Mouse (Mus musculus) layer of hippocampus, postnatal 25 days (tissue): Measurements from ENCODE around the gene Hck. TPM values are rescaled to one million over a fixed set of nuclear protein-coding genes. Genes with fewer than 3 reads are reported as not detected.

Source experiments
- DNase-seq, 2 experiments: peaks; one replicate each; pipeline ENCODE4 v3.0.0; 2022; ENCODE audit warnings: mixed read lengths in 2 of 2, low spot score in 1 of 2; ENCODE audit errors: extremely low spot score in 1 of 2
- total RNA-seq, 2 experiments: library from RNA; stranded (reverse); gene quantifications; 2 replicates each; pipeline ENCODE4 v1.2.3; 2021

Gene Hck
- total RNA-seq, 2 experiments from 2014 or later, result 1.6 to 1.8 TPM

DNA sequence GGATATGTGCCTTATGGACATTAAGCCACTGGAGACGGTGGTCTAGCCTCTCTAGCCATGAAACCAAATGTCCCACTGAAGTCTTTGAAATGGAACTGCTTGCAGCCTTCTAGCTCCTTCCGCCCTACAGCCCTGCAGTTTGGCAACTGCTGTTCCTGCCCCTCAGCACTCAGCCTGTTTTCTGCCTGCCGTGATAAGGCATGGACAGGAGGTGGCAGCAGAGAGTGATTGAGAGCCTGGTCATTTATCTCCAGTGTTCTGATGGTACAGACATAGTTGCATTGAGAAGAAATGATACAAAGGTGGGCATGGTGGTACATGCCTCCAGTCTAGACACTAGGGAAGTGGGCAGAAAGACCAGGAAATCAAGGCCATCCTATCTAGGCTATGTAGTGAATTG is 39.4 kb downstream of the Hck start:
- DNase-seq, result peak; percentile 53 to 76

DNA sequence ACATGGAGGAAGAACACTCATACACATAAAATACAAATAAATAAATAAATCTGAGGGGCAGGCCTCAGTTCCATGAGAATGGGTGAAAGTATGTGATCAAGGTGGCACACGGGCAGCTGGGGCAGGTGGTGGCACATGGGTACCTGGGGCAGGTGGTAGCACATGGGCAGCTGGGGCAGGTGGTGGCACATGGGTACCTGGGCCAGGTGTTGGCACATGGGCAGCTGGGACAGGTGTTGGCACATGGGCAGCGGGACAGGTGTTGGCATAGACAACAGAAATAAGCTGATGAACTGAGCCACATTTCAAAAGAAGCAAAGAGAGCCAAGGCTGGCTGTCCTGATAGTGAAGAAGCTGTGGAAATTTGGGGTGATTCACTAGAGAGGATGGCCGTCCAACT is 41.5 kb downstream of the Hck start:
- DNase-seq, result no peak

DNA sequence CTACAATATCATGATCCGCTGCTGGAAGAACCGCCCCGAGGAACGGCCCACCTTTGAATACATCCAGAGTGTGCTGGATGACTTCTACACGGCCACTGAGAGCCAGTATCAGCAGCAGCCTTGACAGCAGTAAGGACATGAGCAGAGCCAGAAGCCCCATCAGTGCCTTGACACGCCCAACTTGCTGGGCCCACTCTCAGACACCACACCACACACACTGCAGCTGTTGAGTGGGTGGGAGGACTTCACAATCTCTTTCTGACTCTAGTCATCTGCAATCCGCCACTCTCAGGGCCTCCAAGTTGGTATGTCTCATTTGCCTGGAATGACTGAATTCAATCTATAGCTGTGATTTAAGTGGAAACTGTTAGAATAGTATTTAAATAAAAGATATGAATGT is 42.8 kb downstream of the Hck start:
- DNase-seq, result no peak

DNA sequence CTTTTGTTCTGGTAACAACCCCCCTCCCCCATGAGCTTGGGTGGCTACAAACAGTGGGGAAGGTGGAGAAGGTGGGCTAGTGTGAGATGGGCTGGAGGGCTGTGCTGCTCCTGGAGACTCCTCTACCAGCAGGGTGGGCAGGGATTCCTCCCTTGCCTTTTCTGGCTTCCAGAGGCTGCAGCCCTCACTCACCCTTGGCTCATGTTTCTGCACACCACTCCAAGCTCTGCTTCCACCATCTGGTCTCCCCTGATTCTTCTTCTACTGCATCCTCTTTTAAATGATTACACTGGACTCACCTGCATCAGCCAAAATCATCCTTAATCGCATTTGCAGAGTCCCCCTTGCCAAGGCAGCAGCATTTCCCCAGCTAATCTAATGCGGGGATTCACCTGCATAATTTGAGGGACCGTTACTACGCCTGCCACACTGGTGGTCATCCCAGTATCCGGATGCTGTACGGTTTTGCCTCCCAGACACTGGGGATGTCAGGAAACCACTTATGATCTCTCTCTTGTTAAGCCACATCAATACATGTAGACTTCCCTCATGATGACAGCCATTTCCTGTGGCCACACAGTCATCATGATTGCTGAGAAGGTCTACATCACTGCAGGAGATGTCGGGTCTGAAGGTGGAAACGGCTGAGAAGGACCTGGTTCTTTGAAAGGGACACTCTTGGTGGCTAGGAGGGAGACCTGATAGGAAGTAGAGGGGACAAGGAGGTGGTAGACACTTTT is 43.8 kb downstream of the Hck start:
- DNase-seq, result no peak

DNA sequence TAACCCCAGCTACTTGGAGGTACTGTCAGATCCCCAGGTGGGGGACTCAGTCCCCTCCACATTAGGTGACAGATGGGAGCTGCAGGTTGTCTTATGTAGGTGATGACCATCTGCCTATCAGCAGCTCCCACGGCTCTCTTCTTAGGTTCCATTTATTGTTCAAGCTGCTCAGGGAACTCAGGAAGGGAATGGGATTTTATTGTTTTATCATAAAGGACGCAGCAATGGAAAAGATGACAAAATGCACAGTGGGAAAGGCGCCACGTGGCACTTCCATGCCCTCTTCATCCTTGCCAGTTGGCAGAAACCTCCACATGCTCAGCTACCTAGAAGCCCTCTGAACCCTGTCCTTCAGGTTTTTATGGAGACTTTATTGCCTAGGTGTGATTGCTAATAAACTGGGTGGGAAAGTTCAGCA is 44.8 kb downstream of the Hck start:
- no peak for DNase-seq

DNA sequence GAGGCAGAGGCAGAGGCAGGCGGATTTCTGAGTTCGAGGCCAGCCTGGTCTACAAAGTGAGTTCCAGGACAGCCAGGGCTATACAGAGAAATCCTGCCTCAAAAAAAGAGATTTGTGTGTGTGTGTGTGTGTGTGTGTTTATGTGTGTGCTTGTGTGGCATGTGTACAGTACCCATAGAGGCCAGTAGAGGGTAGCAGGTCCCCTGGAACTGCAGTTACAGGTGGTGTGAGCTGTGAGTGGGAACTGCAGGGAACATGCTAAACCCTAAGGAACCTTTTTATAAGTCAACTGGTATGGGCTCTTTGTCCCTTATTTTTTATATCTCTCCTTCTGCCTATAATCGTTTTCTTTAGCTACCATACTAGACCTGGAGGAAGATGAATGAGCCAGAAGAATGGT is 49.0 kb downstream of the Hck start:
- no peak for DNase-seq

DNA sequence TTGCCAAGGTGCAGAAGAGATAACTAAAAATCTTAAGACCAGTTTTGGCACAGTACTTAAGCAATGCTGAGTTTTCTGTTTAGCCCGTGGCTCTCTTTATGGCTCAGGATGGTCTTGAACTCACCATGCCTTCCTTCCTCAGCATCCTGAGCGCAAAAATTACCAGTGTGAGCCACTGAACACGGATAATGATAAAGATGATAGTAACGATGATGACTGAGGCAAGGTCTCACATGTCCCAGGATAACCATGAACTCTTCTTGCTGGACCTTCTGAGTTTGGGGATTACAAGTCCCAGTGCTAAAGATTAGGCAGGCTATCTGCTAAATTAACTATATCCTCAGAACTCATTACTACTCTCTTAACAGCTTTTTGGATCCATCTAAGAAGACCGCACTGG is 51.9 kb downstream of the Hck start:
- DNase-seq, result no peak

DNA sequence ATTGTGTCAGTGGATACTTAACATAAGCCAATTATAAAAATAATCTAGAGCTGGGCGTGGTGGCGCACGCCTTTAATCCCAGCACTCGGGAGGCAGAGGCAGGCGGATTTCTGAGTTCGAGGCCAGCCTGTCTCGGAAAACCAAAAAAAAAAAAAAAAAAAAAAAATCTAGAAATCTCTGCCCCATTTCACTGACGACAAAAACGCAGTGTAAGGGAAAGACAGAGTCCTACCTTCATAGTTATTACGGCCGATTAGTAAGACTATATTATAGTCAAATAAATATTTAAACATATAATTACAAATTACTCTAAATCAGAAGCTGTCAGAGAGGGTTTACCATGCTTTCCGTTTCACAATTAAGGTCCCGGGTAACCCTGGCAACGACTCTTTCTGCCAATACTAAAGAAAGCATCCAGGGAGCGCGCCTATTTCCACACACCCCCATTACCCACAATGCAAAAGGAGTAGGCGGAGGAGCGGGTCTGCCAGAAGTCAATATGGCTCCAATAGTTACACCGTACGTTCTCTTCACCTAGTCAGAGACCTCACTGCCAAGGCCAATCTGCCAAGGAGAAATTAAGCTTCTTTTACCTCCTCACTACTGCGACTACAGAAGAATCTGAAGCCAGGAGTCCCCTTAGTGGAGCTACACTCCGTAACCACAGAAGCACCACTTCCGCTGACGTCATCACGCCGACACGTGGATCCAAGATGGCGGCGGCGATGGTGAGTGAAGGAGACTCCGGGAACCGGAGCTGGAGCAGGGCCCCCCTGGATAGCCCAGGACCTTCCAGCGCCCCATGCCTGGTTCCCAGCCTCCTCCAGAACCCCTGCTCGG is 52.8 kb downstream of the Hck start, which contains the start of gene Tm9sf4:
Gene Tm9sf4, plus strand, starts transcription at position 460 of the 840 bp plus-strand sequence.
- DNase-seq, result peak; percentile 89 to 95

DNA sequence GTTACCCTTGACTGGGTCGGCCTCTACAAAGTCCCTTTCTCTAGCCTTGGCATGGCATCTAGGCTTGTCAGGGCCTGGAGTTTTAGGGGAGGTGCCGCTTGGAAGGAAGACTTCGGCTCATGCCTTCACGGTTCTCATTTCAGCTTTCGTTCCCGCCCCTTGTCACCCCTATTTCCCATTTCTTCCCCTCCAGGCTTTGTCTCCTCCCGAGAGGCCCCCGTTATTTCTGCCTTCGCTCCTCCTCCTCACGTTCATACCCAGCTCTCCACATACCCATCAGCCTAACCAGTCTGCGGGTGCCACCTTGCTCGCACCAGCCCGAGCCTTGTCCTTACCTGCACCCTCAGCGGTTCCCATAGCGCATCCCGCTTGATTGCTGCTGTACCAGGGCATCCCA is 53.4 kb downstream of the Hck start:
- DNase-seq, result no peak

DNA sequence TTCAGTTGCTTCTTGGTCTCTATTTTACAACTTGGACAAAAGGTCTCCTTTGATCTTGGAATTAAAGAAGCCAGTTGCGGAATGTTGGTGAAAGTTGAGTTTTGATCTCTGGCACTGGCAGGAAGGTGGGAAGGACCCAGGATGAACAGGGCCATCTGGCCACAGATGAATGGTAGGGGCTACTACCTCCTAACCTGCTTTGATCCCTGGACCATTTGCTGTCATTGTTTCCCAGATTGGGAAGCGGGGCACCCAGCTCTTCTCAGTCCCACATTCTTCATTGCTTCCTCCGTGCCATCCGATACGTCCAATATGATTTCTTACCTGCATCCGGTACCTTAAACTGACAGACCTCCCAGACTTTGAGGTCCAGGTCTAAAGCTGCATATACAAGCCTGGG is 58.9 kb downstream of the Hck start:
- DNase-seq, result no peak

DNA sequence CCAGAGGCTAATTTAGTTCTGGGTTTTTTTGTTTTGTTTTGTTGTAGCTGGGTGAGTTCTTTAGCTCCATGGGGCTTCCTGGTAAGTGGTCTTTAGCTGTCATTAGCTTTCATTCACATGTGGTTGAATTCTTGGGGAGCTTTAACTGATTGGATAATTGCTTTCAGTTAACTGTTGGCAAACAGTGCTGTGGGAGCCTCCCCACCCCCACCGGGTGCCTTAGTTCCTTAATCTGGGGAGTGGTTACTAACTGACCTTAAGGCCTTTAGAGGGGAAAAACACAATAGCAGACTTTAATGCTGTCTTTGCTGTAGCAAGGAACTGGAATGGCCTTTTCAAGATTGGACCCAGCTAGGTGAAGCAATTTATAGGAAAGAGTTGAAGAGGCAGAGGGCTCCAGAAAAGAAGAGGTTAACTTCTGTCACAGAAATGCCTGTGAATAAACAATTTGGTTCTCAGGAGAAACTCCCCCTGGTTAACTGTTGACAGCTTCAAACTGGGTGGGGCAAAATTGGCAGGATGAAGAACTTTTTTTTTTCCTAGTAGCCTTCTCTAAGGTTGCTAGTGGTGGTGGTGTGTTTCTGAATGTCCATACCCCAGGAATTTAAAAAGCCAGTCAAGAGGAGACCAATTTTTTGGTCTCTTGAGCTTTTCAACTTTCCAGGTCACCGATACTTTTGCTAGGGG is 60.0 kb downstream of the Hck start:
- DNase-seq, result no peak

DNA sequence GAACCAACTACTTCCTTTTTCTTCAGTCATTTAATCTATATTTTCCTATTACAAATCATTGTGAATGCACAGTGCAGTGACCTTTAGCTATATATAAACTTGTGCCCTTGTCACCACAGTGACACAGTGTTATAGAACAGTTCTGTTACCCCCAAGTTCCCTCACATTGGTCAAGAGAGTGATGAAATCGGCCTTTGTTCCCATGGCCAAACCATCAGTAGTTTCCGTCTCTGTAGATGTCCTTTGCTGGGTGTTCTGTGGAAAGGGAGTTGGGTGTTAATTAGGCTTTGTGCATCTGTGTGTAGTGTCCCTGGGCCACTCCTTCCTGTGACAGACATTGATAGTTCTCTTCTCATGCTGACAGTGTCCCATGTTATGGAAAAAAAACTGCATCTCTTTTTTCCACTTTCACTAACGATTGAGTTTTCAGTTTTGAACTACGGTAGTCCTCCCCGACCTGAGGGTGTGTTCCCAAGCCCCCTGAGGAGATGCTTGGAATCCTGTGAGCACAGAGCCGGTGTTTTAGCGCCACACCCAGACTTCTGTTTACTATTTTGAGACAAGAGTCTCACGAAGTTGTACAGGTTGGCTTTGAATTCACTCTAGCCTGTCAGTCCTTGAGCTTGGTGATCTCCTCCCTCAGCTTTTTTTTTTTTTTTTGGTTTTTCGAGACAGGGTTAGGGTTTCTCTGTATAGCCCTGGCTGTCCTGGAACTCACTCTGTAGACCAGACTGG is 62.4 kb downstream of the Hck start:
- DNase-seq, result no peak

DNA sequence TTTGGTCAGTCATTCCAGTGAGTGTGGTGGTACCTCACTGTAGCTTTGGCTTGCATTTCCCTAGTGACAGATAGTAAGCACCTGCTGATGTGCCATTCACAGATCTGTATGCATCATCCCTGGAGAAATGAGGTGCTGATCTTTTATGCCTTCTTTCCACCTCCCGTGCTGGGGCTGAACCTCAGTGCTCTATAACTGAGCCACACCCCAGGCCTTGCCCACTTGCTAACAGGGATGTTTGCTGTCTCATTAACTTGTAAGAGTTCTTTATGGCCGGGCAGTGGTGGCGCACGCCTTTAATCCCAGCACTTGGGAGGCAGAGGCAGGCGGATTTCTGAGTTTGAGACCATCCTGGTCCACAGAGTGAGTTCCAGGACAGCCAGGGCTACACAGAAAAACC is 63.7 kb downstream of the Hck start:
- no peak for DNase-seq

DNA sequence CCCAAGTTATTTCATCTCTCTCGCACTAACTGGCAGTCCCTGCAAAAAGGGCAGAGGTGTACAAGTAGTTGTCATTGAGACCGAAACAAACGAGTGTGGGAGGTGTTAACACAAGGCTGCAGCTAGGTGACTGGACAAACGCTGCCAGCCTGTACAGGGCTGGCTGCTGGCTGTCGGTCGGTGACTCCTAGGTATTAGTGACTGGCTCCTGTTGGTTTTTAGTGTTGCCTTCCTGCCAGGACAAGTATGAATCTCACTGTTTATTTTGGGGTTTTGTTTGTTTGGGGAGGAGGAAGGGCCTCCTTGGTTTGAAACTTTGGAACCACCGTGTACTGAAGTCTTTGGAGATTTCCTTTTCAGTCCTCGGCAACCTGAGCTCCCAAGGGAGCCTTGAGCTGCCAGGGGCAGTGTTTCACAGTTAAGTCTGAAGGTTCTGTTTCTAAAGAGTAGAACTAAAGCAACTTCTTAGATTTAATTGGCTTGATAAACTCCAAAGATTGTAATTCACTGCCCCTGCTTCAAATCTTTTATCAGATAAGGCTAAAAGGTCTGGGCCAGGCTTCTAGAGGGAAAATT is 67.8 kb downstream of the Hck start:
- no peak for DNase-seq

DNA sequence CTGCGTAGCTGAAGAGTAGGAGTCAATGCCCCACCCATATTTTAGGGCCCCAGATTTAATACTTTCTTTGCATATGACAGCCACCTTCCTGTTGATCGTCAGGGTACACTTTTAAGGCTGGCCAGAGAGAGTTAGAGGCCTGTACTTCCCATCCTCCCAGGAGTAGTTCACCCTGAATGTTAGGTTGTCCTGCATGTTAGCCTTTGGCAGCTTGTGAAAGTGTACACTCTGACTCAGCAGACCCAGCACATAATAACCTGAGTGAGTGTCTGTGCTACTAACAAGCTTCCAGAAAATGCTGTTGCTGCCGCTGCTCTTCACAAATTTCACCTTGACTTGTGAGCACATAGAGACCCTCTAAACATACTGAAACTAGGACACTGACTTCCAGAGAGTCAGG is 68.9 kb downstream of the Hck start:
- no peak for DNase-seq

DNA sequence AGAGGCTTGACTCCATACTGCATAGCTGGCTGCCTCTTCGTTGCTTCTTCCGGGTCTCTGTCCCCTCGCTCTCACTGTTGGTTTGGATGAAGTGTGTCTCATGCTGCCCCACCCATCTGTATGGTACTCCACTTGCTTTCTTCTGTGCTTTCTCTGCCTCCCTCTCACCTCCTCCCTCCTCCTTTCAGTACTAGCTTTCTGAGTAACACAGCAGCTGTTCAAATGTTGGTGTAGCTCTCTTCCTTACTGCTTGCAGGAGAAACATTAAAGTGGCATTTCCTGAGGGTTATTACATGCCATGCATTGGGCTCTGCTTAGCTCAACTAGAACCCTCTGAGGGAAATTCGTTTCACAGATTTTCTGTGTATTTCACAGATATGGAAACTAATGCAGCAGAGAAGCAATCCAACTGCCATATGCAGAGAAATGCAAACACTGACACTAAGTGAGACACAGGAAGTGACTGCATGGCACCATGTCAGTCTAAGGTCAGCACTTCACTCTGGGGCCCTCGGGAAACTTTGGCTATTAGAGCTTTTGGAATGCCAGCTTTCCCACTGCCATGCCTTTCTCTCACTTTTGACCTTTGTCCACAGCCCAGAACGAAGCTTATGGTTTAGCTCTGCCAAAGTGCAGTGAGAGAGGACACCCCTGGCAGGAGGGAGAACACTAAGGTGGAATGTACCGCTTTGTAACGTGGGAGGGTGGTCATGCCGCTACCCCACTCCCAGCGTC is 71.0 kb downstream of the Hck start:
- no peak for DNase-seq

DNA sequence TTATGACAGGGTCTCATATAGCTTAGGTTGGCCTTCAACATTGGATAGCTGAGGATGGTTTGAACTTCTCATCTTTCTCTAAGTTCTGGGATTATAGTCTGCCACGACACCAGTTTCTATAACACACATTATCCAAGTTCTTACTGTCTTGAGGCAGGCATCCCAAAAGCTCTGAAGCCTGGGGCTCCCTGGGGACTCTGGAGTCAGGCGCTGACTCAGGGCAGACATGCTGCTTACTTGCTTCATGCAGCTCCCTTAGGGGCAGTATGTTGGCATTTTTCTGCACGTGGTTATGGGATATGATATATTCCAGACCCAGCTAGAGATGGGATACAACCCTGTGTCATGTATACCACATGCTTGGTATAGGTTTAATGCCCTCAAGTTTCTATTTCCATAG is 71.7 kb downstream of the Hck start:
- DNase-seq, result no peak

DNA sequence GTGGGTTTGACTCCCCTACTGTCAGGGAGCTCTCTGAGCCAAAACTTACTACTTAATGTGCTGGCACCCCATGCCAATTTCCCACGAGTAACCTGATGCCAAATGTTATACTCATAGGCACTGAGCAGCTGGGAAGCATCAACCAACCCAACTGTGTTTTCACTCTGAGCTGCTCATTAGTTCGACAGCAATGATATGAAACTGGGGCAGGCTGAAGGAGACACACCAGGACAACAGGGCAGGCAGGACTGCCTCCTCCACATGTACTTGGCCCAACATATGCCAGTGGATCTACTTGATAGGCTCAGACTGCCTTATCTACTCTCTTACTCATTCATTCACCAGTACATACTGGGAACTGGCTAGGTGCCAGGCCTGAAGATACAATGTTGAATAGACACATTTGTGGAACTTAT is 77.9 kb downstream of the Hck start:
- peak; percentile 40 to 65 for DNase-seq

DNA sequence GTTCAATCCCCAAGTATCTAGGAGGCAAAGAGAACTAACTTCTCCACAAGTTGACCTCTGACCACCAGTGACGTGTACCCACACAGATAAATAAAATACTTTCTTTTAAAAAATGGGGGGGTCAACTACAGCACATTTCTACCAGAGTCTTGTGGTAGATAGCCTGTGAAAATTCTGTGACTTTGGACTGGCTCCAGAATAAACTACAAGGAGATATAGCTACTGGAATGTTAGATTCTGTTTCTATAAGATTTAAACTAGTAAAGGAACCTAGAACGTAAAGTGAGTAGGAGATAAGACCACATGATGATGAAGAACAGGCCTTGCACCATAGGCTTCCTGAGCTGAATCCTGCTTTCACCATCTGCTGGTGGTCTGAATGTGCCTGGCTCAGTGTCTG is 79.6 kb downstream of the Hck start:
- DNase-seq, result no peak

DNA sequence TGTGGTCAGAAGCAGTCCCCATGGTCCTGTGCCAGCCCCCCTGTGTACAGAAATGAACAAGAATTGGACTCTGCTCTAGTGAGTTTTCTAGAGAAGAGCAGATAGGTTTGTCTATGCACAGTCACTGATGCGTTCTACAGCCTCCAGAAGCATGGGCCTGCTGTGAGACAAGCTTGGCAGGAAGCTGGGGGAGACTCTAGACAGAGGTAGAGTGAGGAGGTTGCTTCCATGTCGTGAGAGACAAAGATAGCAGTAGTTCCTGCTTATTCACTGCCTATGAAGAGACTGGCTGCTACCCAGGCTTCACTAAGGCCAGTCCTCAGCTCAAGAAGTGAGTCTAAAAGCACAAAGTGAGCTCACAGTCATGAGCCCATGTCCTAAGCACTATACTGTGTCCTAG is 83.0 kb downstream of the Hck start:
- DNase-seq, result no peak
